Mouse (Mus musculus): Measurements from ENCODE around the gene Wfdc21. TPM values are rescaled to one million over a fixed set of nuclear protein-coding genes. Genes with fewer than 3 reads are reported as not detected.

Gene Wfdc21
- polyA plus RNA-seq, 1 experiment: not detected

GRCm38 (mm10) chr11:83783931-83784600, 37.3 kb downstream of the Wfdc21 start:
- H3K27ac ChIP-seq (ENCODE audit: insufficient read depth, low read length): no peak overlapping the region
- peaks cover 4% of the 10 kb centered on the region for H3K4me1 ChIP-seq (ENCODE audit: control insufficient read depth, insufficient read depth, low read length)
- H3K4me3 ChIP-seq (ENCODE audit: insufficient read depth, low read length): no peak overlapping the region
- no peak for TF ChIP-seq CTCF (IDR thresholded peaks at IDR 0.05; ENCODE audit: borderline replicate concordance, insufficient read depth, low read length)
- no peak for TF ChIP-seq POLR2A (IDR thresholded peaks at IDR 0.05; ENCODE audit: low read depth, low read length)

DNA sequence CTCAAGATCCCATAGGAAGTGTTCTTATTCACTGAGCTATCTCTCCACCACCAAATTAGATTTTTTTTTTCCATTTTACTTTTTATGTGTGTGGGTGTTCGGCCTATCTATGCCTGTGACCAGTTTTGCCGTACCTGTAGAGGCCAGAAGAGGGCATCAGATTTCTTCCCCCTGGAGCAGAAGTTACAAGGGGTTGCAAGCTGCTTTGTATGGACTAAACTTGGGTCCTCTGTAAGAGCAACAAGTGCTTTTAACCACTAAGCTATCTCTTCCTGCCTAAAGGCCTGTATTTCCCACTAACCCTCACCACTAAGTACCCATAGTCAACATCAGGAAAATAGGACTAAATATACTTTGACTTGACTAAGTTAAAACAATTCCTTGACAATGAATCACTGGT, 37.9 kb downstream of the Wfdc21 start:
- TF ChIP-seq POLR2A (IDR thresholded peaks at IDR 0.05; ENCODE audit: low read depth, low read length) (no peak), CTCF (IDR thresholded peaks at IDR 0.05; ENCODE audit: borderline replicate concordance, insufficient read depth, low read length) (no peak)
- Histone ChIP-seq H3K4me3 (ENCODE audit: insufficient read depth, low read length) (no peak overlapping the region), H3K4me1 (ENCODE audit: control insufficient read depth, insufficient read depth, low read length) (peaks cover 4% of the 10 kb centered on the region), H3K27ac (ENCODE audit: insufficient read depth, low read length) (no peak overlapping the region)

GRCm38 (mm10) chr11:83785366-83785765, 38.6 kb downstream of the Wfdc21 start:
- Histone ChIP-seq H3K4me1 (ENCODE audit: control insufficient read depth, insufficient read depth, low read length) (peaks cover 4% of the 10 kb centered on the region), H3K27ac (ENCODE audit: insufficient read depth, low read length) (no peak overlapping the region), H3K4me3 (ENCODE audit: insufficient read depth, low read length) (no peak overlapping the region)
- TF ChIP-seq CTCF (IDR thresholded peaks at IDR 0.05; ENCODE audit: borderline replicate concordance, insufficient read depth, low read length) (peak; percentile 24; the same call in 1 of the 2 replicates), POLR2A (IDR thresholded peaks at IDR 0.05; ENCODE audit: low read depth, low read length) (no peak)

DNA sequence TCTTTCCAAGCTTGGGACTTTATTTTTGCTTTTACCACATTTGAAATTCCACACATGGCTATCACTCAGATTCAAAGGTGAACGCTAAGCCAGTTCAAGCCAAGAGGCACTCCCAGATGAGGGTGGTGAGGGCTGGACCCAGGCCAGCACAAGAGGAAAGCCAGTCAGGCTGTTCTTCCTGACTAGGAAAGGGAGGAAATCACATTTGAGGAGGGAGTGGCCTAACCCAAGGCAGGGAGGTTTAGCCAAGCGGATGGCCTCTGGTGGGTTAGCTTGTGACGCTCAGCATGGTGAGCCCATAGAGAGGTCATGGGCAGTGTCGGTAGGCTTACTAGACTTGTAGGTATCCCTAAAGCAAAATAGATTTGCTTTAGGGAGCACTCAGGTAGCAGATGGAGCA, 40.1 kb downstream of the Wfdc21 start:
- H3K4me1 ChIP-seq (ENCODE audit: control insufficient read depth, insufficient read depth, low read length): peaks cover 4% of the 10 kb centered on the region

DNA sequence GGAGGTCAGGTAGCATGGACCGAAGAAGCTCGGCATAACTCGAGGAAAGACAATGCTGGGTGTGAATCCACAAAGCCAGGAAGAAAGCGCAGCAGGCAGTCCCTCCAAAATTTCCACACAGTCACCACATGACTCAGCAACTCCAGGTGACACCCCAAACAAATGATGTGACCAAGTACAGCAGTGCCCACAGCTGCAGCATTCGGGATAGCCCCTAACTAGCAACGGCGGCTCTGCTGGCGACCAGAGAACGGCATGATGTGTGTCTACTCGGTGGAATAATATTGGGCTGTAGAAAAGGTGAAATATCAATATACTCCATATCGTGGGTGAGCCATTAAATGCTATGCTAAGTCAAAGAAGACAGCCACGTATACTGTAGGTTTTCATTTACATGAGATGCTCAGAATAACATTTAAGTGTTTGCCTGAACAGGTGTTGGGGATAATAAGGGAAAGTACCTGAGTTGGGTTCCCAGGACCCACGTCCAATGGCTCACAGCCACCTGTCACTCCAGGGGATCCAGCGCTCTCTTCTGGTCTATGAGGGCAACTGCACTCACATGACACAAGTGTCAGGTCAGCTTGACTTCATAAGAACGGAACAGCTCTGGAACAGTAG, 40.8 kb downstream of the Wfdc21 start:
- TF ChIP-seq POLR2A (IDR thresholded peaks at IDR 0.05; ENCODE audit: low read depth, low read length): no peak
- no peak for TF ChIP-seq CTCF (IDR thresholded peaks at IDR 0.05; ENCODE audit: borderline replicate concordance, insufficient read depth, low read length)
- Histone ChIP-seq H3K27ac (ENCODE audit: insufficient read depth, low read length) (no peak overlapping the region), H3K4me3 (ENCODE audit: insufficient read depth, low read length) (no peak overlapping the region), H3K4me1 (ENCODE audit: control insufficient read depth, insufficient read depth, low read length) (peaks cover 4% of the 10 kb centered on the region)

More for the DNA sequence above, 40.1 kb downstream of the Wfdc21 start:
- Histone ChIP-seq H3K4me3 (ENCODE audit: insufficient read depth, low read length) (no peak overlapping the region), H3K27ac (ENCODE audit: insufficient read depth, low read length) (no peak overlapping the region)
- TF ChIP-seq POLR2A (IDR thresholded peaks at IDR 0.05; ENCODE audit: low read depth, low read length): no peak
- TF ChIP-seq CTCF (IDR thresholded peaks at IDR 0.05; ENCODE audit: borderline replicate concordance, insufficient read depth, low read length): no peak

DNA sequence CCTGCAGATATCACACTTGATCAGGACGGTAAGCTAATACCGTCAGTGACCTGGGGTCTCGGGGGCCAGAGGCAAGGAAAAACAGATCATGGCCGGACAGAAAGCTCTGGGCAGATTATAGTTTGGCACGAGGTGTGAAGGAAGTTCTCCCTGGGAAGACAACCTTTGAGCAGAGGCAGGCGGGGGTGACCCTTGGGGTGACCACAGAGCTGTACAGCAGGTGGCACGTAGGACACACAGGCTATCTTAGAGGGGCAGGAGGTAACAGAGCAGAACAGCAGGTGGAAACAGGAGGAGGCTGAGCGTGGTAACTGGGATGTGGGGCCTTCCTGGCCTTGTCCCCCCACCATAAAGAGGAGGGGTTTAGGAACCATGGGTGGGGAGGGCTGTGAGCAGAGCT, 41.6 kb downstream of the Wfdc21 start:
- H3K4me1 ChIP-seq (ENCODE audit: control insufficient read depth, insufficient read depth, low read length): peaks cover 4% of the 10 kb centered on the region
- H3K4me3 ChIP-seq (ENCODE audit: insufficient read depth, low read length): no peak overlapping the region
- H3K27ac ChIP-seq (ENCODE audit: insufficient read depth, low read length): no peak overlapping the region
- TF ChIP-seq CTCF (IDR thresholded peaks at IDR 0.05; ENCODE audit: borderline replicate concordance, insufficient read depth, low read length) (no peak), POLR2A (IDR thresholded peaks at IDR 0.05; ENCODE audit: low read depth, low read length) (no peak)

- Histone ChIP-seq H3K4me1 (ENCODE audit: control insufficient read depth, insufficient read depth, low read length) (no peaks in the 10 kb centered on the region; the same call in 1 of the 2 replicates), H3K4me3 (ENCODE audit: insufficient read depth, low read length) (no peak overlapping the region), H3K27ac (ENCODE audit: insufficient read depth, low read length) (no peak overlapping the region)
- no peak for TF ChIP-seq CTCF (IDR thresholded peaks at IDR 0.05; ENCODE audit: borderline replicate concordance, insufficient read depth, low read length)
- 0 out of 2 replicates have a peak, but pooled peaks have one; percentile 10 for TF ChIP-seq POLR2A (IDR thresholded peaks at IDR 0.05; ENCODE audit: low read depth, low read length)
Observed at GRCm38 (mm10) chr11:83789259-83789658, 42.5 kb downstream of the Wfdc21 start.

DNA sequence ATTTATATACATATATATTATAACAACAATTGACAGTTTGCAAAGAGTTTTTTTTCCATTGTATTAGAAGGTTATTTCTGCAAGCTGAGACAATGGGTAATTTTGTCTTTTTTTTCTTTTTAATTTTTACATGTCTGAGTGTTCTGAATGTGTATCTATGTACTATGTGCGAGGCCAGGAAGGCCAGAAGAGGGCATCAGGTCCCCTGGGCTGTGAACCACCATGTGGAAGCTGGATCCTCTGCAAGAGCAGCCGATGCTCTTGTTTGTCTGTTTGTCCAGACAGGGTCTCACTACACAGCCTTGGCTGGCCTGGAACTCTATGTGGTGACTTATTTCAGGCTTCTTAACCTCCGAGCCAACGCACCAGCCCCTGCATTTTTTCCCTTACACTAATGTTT, 44.4 kb downstream of the Wfdc21 start:
- Histone ChIP-seq H3K27ac (ENCODE audit: insufficient read depth, low read length) (no peak overlapping the region), H3K4me3 (ENCODE audit: insufficient read depth, low read length) (no peak overlapping the region), H3K4me1 (ENCODE audit: control insufficient read depth, insufficient read depth, low read length) (no peaks in the 10 kb centered on the region; the same call in 1 of the 2 replicates)
- no peak for TF ChIP-seq POLR2A (IDR thresholded peaks at IDR 0.05; ENCODE audit: low read depth, low read length)
- TF ChIP-seq CTCF (IDR thresholded peaks at IDR 0.05; ENCODE audit: borderline replicate concordance, insufficient read depth, low read length): no peak

DNA sequence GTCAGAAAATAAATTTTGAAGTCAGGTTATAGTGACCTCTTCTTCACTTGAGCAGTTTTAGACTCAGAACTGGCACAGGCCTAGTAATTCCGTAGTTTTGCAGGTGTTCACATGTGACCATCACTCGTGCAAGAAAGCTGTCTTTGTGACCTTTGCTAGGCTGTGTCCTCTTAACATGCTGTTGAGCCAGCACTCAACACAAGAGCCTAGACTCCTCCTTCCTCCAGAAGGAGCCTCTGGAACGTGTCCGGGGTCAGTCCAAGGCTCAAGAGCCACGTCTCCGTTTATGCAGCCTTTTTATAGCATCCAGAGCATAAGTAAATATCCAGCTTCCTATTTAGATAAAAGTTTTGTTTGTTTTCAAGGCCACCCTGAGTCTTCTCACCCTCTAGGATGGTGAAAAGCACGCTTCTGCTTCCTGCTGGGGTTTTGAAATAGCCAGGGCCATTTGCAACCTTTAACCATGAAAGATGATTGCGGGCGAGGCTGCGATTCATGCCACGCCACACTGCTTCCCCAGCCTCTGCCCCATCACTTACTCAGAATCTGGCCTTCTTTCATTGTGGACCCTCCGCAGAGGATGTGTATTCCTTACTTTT, 45.7 kb downstream of the Wfdc21 start:
- no peak for TF ChIP-seq POLR2A (IDR thresholded peaks at IDR 0.05; ENCODE audit: low read depth, low read length)
- TF ChIP-seq CTCF (IDR thresholded peaks at IDR 0.05; ENCODE audit: borderline replicate concordance, insufficient read depth, low read length): no peak
- Histone ChIP-seq H3K4me1 (ENCODE audit: control insufficient read depth, insufficient read depth, low read length) (no peaks in the 10 kb centered on the region; the same call in 1 of the 2 replicates), H3K27ac (ENCODE audit: insufficient read depth, low read length) (no peak overlapping the region), H3K4me3 (ENCODE audit: insufficient read depth, low read length) (no peak overlapping the region)

DNA sequence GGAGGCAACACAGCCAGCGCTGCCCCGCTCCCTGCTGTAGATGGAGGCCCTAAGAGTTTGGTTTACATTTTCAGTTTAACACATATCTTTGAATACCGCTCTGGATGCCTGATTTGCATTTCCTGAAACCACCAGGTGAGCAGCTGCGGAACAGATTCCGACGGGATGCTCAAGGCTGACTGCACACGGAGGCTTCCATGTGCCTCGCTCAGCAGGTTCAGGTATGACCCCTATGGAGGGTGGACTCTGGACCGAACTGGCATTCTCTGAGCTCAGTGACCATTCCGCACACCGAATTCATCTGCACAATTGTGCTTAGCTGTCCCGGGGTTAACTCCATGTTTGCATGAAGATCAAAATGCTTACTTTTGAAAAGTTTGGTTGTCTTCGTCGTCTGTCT, 46.5 kb downstream of the Wfdc21 start:
- H3K4me3 ChIP-seq (ENCODE audit: insufficient read depth, low read length): no peak overlapping the region
- TF ChIP-seq CTCF (IDR thresholded peaks at IDR 0.05; ENCODE audit: borderline replicate concordance, insufficient read depth, low read length) (no peak), POLR2A (IDR thresholded peaks at IDR 0.05; ENCODE audit: low read depth, low read length) (no peak)
- no peaks in the 10 kb centered on the region; the same call in 1 of the 2 replicates for H3K4me1 ChIP-seq (ENCODE audit: control insufficient read depth, insufficient read depth, low read length)
- no peak overlapping the region for H3K27ac ChIP-seq (ENCODE audit: insufficient read depth, low read length)

Measured in embryonic fibroblast, embryonic 13.5 days (primary cell).